Mouse (Mus musculus) stomach, embryonic 14.5 days (tissue): ENCODE results near the gene Skap2. TPM values are rescaled to one million over a fixed set of nuclear protein-coding genes. Genes with fewer than 3 reads are reported as not detected.

Experiments
- ATAC-seq: fragments of 200-750 bp; cut with Nextera tagmentation; 2 replicates; pipeline ENCODE4 v1.8.0; 2017; ENCODE audit warnings: low read depth, moderate TSS enrichment; ENCODE audit not compliant: insufficient number of reproducible peaks, insufficient read depth, low FRiP score
- H3K27ac ChIP-seq: fragments of 300-500 bp; sonication (generic); 2 replicates; pipeline ENCODE4 v1.5.1; 2014; ENCODE audit warnings: mild to moderate bottlenecking, low read length, moderate library complexity, mixed read lengths
- H3K27me3 ChIP-seq: fragments of 300-500 bp; sonication (generic); 2 replicates; pipeline ENCODE4 v1.6.1; 2014; ENCODE audit warnings: low read length, control low read depth, mixed read lengths; ENCODE audit not compliant: control insufficient read depth, insufficient read depth
- H3K36me3 ChIP-seq: fragments of 300-500 bp; sonication (generic); 2 replicates; pipeline ENCODE4 v1.6.1; 2014; ENCODE audit warnings: mild to moderate bottlenecking, control low read depth, low read length, moderate library complexity, mixed read lengths; ENCODE audit not compliant: control insufficient read depth, insufficient read depth
- H3K4me1 ChIP-seq: fragments of 300-500 bp; sonication (generic); 2 replicates; pipeline ENCODE4 v1.6.1; 2014; ENCODE audit warnings: low read length, control low read depth, mixed read lengths; ENCODE audit not compliant: control insufficient read depth, insufficient read depth
- H3K4me2 ChIP-seq: fragments of 300-500 bp; sonication (generic); replicated peaks from 2 replicates; pipeline ENCODE4 v1.6.1; 2014; ENCODE audit warnings: low read depth, low read length, control low read depth
- H3K4me3 ChIP-seq: fragments of 300-500 bp; sonication (generic); 2 replicates; pipeline ENCODE4 v1.5.1; 2014; ENCODE audit warnings: low read depth, low read length, control low read depth
- H3K9ac ChIP-seq: fragments of 300-500 bp; sonication (generic); replicated peaks from 2 replicates; pipeline ENCODE4 v1.6.1; 2014; ENCODE audit warnings: low read depth, mild to moderate bottlenecking, control low read depth, low read length, moderate library complexity, mixed read lengths
- H3K9me3 ChIP-seq: fragments of 300-500 bp; sonication (generic); 2 replicates; pipeline ENCODE4 v1.6.1; 2016; ENCODE audit warnings: low read depth, low read length, control low read depth; ENCODE audit not compliant: control insufficient read depth
- WGBS: fragments of 180-500 bp; shearing (Covaris S2); extraction: QIAGEN DNeasy Blood & Tissue Kit; methylation state at CpG from one replicate; pipeline ENCODE4 v1.1.7; 2014; 5-methylcytosine and 5-hydroxymethylcytosine counted together
- polyA plus RNA-seq: library from polyadenylated mRNA; unstranded; fragments of >200 nt; fragmentation: Nextera tagmentation; extraction: Ambion mirVana; gene quantifications from 2 replicates; pipeline ENCODE4 v1.2.1, GENCODE M21; 2014

Skap2 gene
- polyA plus RNA-seq, 1 experiment from 2014 or later = 49.1 TPM

DNA sequence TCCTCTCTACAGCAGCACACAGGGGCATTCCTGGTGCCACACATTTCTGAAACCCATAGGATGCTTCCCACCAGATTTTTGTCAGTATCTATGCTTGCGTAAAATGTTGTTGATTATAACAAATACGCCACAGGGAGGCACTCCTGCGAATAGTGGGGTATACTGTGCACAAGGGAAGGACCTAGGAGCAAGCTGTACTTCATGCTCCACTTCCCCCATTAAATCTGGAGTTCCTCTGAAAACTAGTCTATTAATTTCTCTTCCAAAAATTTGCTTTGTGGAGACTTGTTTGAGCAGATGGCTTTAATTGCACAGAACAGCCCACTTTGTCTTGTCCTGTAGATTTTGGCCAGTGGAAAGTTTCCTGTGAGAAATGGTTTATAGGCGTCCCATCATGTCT, 201.4 kb downstream of the Skap2 start:
- Histone ChIP-seq H3K9ac (no peak overlapping the region), H3K4me3 (no peak overlapping the region), H3K36me3 (no peaks in the 10 kb centered on the region), H3K9me3 (no peaks in the 10 kb centered on the region), H3K4me1 (no peaks in the 10 kb centered on the region), H3K27ac (no peak overlapping the region), H3K27me3 (no peaks in the 10 kb centered on the region), H3K4me2 (no peak overlapping the region)
- 91% methylated on average over 4 of the region's 4 CpGs for WGBS
- no peak for ATAC-seq

GRCm38 (mm10) chr6:51809164-51809824, 203.1 kb downstream of the Skap2 start:
- Histone ChIP-seq H3K27ac (no peak overlapping the region), H3K9me3 (no peaks in the 10 kb centered on the region), H3K9ac (no peak overlapping the region), H3K4me1 (no peaks in the 10 kb centered on the region), H3K4me3 (no peak overlapping the region), H3K4me2 (no peak overlapping the region), H3K27me3 (no peaks in the 10 kb centered on the region), H3K36me3 (no peaks in the 10 kb centered on the region)
- no peak for ATAC-seq
- 81% methylated on average over 12 of the region's 12 CpGs for WGBS

GRCm38 (mm10) chr6:51808011-51808410, 204.3 kb downstream of the Skap2 start:
- Histone ChIP-seq H3K4me2 (no peak overlapping the region), H3K4me1 (no peaks in the 10 kb centered on the region), H3K27me3 (no peaks in the 10 kb centered on the region), H3K27ac (no peak overlapping the region), H3K4me3 (no peak overlapping the region), H3K36me3 (no peaks in the 10 kb centered on the region), H3K9me3 (no peaks in the 10 kb centered on the region), H3K9ac (no peak overlapping the region)
- ATAC-seq = no peak
- WGBS = 71% methylated on average over 6 of the region's 6 CpGs

Other genes with a start within 250 kb of the Skap2 start
- 2.1 and 3.0 TPM in 2 replicates for gene Hoxa1, start 145.8 kb upstream of the Skap2 start, polyA plus RNA-seq
- gene Hoxa2, start 152.3 kb upstream of the Skap2 start, polyA plus RNA-seq = 17.4 and 18.5 TPM in 2 replicates
- 4.4 and 4.7 TPM in 2 replicates for gene 5730596B20Rik, start 164.9 kb upstream of the Skap2 start, polyA plus RNA-seq
- 6.7 and 6.8 TPM in 2 replicates for gene Hoxa4, start 179.2 kb upstream of the Skap2 start, polyA plus RNA-seq
- gene Hoxa5, start 192.0 kb upstream of the Skap2 start, polyA plus RNA-seq = 24.4 and 27.1 TPM in 2 replicates
- 3.4 TPM in 2 replicates for gene Hoxa6, start 196.2 kb upstream of the Skap2 start, polyA plus RNA-seq
- 15.5 and 16.0 TPM in 2 replicates for gene Hoxa3, start 200.8 kb upstream of the Skap2 start, polyA plus RNA-seq
- not detected in 2 replicates for gene Gm28308, start 200.8 kb upstream of the Skap2 start, polyA plus RNA-seq
- 13.7 and 13.9 TPM in 2 replicates for gene Hoxa7, start 209.3 kb upstream of the Skap2 start, polyA plus RNA-seq
- gene Hoxa9, start 218.5 kb upstream of the Skap2 start, polyA plus RNA-seq = 1.5 and 1.9 TPM in 2 replicates
- not detected in 2 replicates for gene Hoxa10, start 228.3 kb upstream of the Skap2 start, polyA plus RNA-seq
- not detected in 2 replicates for gene Hoxa11, start 233.3 kb upstream of the Skap2 start, polyA plus RNA-seq
- not detected in 2 replicates for gene Hoxa13, start 248.3 kb upstream of the Skap2 start, polyA plus RNA-seq